Mouse (Mus musculus) hindbrain, postnatal 0 days (tissue): Measurements from ENCODE around the gene Cemip. TPM values are rescaled to one million over a fixed set of nuclear protein-coding genes. Genes with fewer than 3 reads are reported as not detected.

ENCODE experiments used
- ATAC-seq: fragments of 200-750 bp; cut with Nextera tagmentation; 2 replicates; pipeline ENCODE4 v1.8.0; 2017; ENCODE audit warnings: mild to moderate bottlenecking, moderate TSS enrichment, moderate library complexity
- DNase-seq: peaks from one replicate; pipeline ENCODE4 v3.0.0-alpha.2; 2015; ENCODE audit warnings: low spot score
- H3K27ac ChIP-seq: fragments of 300-500 bp; sonication (generic); 2 replicates; pipeline ENCODE4 v1.5.1; 2014; ENCODE audit warnings: mild to moderate bottlenecking
- H3K27me3 ChIP-seq: fragments of 300-500 bp; sonication (generic); 2 replicates; pipeline ENCODE4 v1.6.1; 2014; ENCODE audit warnings: low read length, mixed read lengths; ENCODE audit not compliant: insufficient read depth
- H3K36me3 ChIP-seq: fragments of 300-500 bp; sonication (generic); 2 replicates; pipeline ENCODE4 v1.6.1; 2014; ENCODE audit warnings: low read length, mixed read lengths; ENCODE audit not compliant: insufficient read depth
- H3K4me1 ChIP-seq: fragments of 300-500 bp; sonication (generic); 2 replicates; pipeline ENCODE4 v1.6.1; 2014; ENCODE audit warnings: antibody characterized with exemption, low read length, mixed read lengths; ENCODE audit not compliant: insufficient read depth
- H3K4me2 ChIP-seq: fragments of 300-500 bp; sonication (generic); 2 replicates; pipeline ENCODE4 v1.6.1; 2014; ENCODE audit warnings: low read depth, mild to moderate bottlenecking, low read length, moderate library complexity, mixed read lengths
- H3K4me3 ChIP-seq: fragments of 300-500 bp; sonication (generic); 2 replicates; pipeline ENCODE4 v1.5.1; 2014; ENCODE audit warnings: low read length
- H3K9ac ChIP-seq: fragments of 300-500 bp; sonication (generic); replicated peaks from 2 replicates; pipeline ENCODE4 v1.6.1; 2014; ENCODE audit warnings: mild to moderate bottlenecking, low read length, moderate library complexity, mixed read lengths
- H3K9me3 ChIP-seq: fragments of 300-500 bp; sonication (generic); 2 replicates; pipeline ENCODE4 v1.6.1; 2016; ENCODE audit warnings: low read length, mixed read lengths
- CTCF ChIP-seq: IDR thresholded peaks from 2 replicates; pipeline ENCODE4 v1.5.1; 2016; ENCODE audit warnings: antibody characterized with exemption, control low read depth, low read depth
- WGBS: fragments of 180-500 bp; shearing (Covaris S2); extraction: QIAGEN DNeasy Blood & Tissue Kit; methylation state at CpG from one replicate; pipeline ENCODE4 v1.1.7; 2014; 5-methylcytosine and 5-hydroxymethylcytosine counted together
- polyA plus RNA-seq: library from polyadenylated mRNA; unstranded; fragments of >200 nt; fragmentation: Nextera tagmentation; extraction: Ambion mirVana; gene quantifications from 2 replicates; pipeline ENCODE4 v1.2.1, GENCODE M21; 2015
- total RNA-seq: library from RNA; depleted of rRNA; stranded (reverse); fragments of >200 nt; gene quantifications from 2 replicates; pipeline ENCODE4 v1.2.3, GENCODE M21; 2014

Cemip gene
- total and polyA plus RNA-seq, 2 experiments from 2014 or later: 1.0 to 10.3 TPM

DNA sequence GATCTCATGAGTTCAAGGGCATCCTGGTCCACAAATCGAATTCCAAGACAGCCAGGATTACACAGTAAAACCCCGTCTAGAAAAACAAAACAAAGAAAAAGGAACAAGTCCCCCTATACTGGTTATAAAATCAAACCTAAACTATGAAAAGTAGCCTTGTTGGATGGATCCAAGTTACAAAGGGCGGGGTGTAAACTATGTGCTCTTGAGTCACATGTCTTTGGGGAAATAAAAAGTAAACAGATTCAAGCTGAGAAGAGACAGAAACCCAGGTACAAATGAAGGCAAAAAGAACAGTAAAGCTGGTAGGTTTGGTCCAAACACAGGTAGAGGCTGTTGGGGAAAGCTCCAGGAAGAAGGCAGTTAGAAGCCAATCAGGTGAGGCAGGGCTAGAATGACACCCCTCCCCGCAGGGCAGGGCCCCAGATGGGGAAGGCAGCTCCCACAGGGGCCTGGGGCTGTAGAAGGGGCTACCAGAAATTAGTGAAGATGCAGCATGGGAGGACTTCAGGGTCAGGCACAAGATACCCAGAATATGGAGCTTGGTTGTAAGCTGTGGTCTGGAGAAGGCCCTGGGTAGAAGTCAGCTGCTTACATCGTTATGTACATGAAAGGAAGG is 33.9 kb upstream of the Cemip start:
- no peak overlapping the region for H3K9ac ChIP-seq
- no peak for DNase-seq
- H3K4me3 ChIP-seq: no peak overlapping the region
- H3K27me3 ChIP-seq: no peaks in the 10 kb centered on the region
- peaks cover 10% of the 10 kb centered on the region; the same call in 1 of the 2 replicates for H3K4me1 ChIP-seq
- H3K27ac ChIP-seq: no peak overlapping the region
- no peaks in the 10 kb centered on the region for H3K36me3 ChIP-seq
- TF ChIP-seq CTCF: no peak
- no peak for ATAC-seq
- no peaks in the 10 kb centered on the region for H3K9me3 ChIP-seq
- WGBS: 76% methylated on average over 5 of the region's 5 CpGs
- no peak overlapping the region for H3K4me2 ChIP-seq

- H3K9ac ChIP-seq: no peak overlapping the region
- DNase-seq (peak; percentile 32), ATAC-seq (no peak)
- H3K36me3 ChIP-seq: no peaks in the 10 kb centered on the region
- no peaks in the 10 kb centered on the region for H3K27me3 ChIP-seq
- H3K4me1 ChIP-seq: peaks cover 10% of the 10 kb centered on the region; the same call in 1 of the 2 replicates
- no peak overlapping the region for H3K4me2 ChIP-seq
- no peak for TF ChIP-seq CTCF
- no peaks in the 10 kb centered on the region for H3K9me3 ChIP-seq
- no peak overlapping the region for H3K4me3 ChIP-seq
- 46% methylated on average over 12 of the region's 12 CpGs for WGBS
- no peak overlapping the region for H3K27ac ChIP-seq
Observed at GRCm38 (mm10) chr7:84119216-84120105, 33.2 kb upstream of the Cemip start.

DNA sequence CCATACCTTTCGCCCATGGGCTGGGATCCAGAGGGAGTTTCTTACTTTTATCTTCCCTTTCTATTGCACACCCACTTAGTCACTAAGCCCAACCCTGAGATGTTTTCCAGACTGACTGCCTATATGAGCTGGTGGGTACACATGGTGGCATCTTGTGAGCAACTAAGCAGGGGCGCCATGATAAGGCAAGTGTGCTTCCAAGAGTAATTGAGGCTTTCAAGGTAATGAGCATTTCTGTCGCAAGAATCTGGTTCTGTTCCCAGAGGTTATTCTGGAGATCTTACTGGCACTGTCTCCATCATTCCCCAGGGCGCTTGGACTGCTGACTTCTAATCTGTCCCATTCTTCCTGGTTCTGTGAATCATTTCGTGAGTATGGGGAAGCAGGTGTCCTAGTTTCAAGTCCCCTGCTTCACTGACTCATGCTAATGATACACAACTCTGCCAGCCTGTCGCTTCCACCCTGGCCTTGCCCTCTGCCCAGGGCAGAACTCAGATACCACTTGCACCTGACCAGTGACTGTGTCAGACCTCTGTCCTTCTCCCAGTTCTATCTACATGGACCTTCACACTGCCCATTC is 31.3 kb upstream of the Cemip start:
- Histone ChIP-seq H3K36me3 (no peaks in the 10 kb centered on the region), H3K4me1 (peaks cover 10% of the 10 kb centered on the region; the same call in 1 of the 2 replicates), H3K9ac (no peak overlapping the region), H3K4me2 (no peak overlapping the region), H3K27ac (no peak overlapping the region), H3K4me3 (no peak overlapping the region), H3K9me3 (no peaks in the 10 kb centered on the region), H3K27me3 (no peaks in the 10 kb centered on the region)
- TF ChIP-seq CTCF: no peak
- WGBS: 79% methylated on average over 6 of the region's 6 CpGs
- no peak for DNase-seq
- no peak; the same call in 1 of the 2 replicates for ATAC-seq

- ATAC-seq (no peak), DNase-seq (no peak)
- Histone ChIP-seq H3K4me1 (peaks cover 10% of the 10 kb centered on the region; the same call in 1 of the 2 replicates), H3K36me3 (no peaks in the 10 kb centered on the region), H3K27ac (no peak overlapping the region), H3K4me3 (no peak overlapping the region), H3K9ac (no peak overlapping the region), H3K27me3 (no peaks in the 10 kb centered on the region), H3K4me2 (no peak overlapping the region), H3K9me3 (no peaks in the 10 kb centered on the region)
- TF ChIP-seq CTCF: no peak
- WGBS: 74% methylated on average over 7 of the region's 7 CpGs
Observed at GRCm38 (mm10) chr7:84116621-84117542, 30.6 kb upstream of the Cemip start.

GRCm38 (mm10) chr7:84115385-84115784 is 29.1 kb upstream of the Cemip start:
- peak; percentile 34; the same call in 1 of the 2 replicates for TF ChIP-seq CTCF
- H3K4me1 ChIP-seq: peaks cover 10% of the 10 kb centered on the region; the same call in 1 of the 2 replicates

GRCm38 (mm10) chr7:84114775-84115174 is 28.5 kb upstream of the Cemip start:
- H3K4me1 ChIP-seq: peaks cover 6% of the 10 kb centered on the region; the same call in 1 of the 2 replicates

More at GRCm38 (mm10) chr7:84115385-84115784, 29.1 kb upstream of the Cemip start:
- Histone ChIP-seq H3K36me3 (0 out of 2 replicates have a peak, but pooled peaks cover under 1% of the 10 kb centered on the region), H3K9ac (no peak overlapping the region), H3K27me3 (no peaks in the 10 kb centered on the region), H3K27ac (no peak overlapping the region), H3K9me3 (no peaks in the 10 kb centered on the region), H3K4me2 (no peak overlapping the region), H3K4me3 (no peak overlapping the region)
- no peak for ATAC-seq
- DNase-seq: peak; percentile 48
- 60% methylated on average over 2 of the region's 2 CpGs for WGBS

More at GRCm38 (mm10) chr7:84114775-84115174, 28.5 kb upstream of the Cemip start:
- H3K4me2 ChIP-seq: no peak overlapping the region
- H3K9me3 ChIP-seq: no peaks in the 10 kb centered on the region
- no peak for TF ChIP-seq CTCF
- no peak overlapping the region for H3K27ac ChIP-seq
- H3K36me3 ChIP-seq: 0 out of 2 replicates have a peak, but pooled peaks cover 3% of the 10 kb centered on the region
- ATAC-seq (no peak), DNase-seq (no peak)
- 68% methylated on average over 3 of the region's 3 CpGs for WGBS
- no peaks in the 10 kb centered on the region for H3K27me3 ChIP-seq
- no peak overlapping the region for H3K4me3 ChIP-seq
- no peak overlapping the region for H3K9ac ChIP-seq
